Mouse (Mus musculus) T-helper 1 cell (primary cell): ENCODE data around the gene Astl.

Source experiments
- in situ Hi-C: fragments of 300-600 bp; cut with MboI, MseI; formaldehyde crosslinking; loops from one replicate; pipeline ENCODE4 v1.15.1; 2025; ENCODE audit warnings: high pct_unique_total_duplicates

Astl gene

GRCm38 (mm10) chr2:127363282-127363652, 24.8 kb downstream of the Astl start:
- in situ Hi-C loops = no loop called here

GRCm38 (mm10) chr2:127363696-127364095, 25.3 kb downstream of the Astl start:
- in situ Hi-C loops = no loop called here

- in situ Hi-C loops = no loop called here
These were observed 26.0 kb downstream of the Astl start for GRCm38 (mm10) chr2:127364452-127364851.

- in situ Hi-C loops = no loop called here
These were observed 28.8 kb downstream of the Astl start for GRCm38 (mm10) chr2:127367126-127367820.

GRCm38 (mm10) chr2:127369703-127370376, 31.4 kb downstream of the Astl start:
- in situ Hi-C loops = no loop called here

GRCm38 (mm10) chr2:127370561-127371483, 32.4 kb downstream of the Astl start:
- in situ Hi-C loops = no loop called here

- in situ Hi-C loops = no loop called here
These were observed 33.0 kb downstream of the Astl start for GRCm38 (mm10) chr2:127371484-127371861.

GRCm38 (mm10) chr2:127372082-127372481, 33.6 kb downstream of the Astl start:
- in situ Hi-C loops = no loop called here

- in situ Hi-C loops = no loop called here
These were observed 35.7 kb downstream of the Astl start for GRCm38 (mm10) chr2:127374131-127374530.

GRCm38 (mm10) chr2:127375087-127375486, 36.6 kb downstream of the Astl start:
- in situ Hi-C loops = loop anchor here (25.0 kb wide), 1 partner anchor 1362 kb away; no protein-coding TSS in a partner anchor

GRCm38 (mm10) chr2:127375759-127376341, 37.4 kb downstream of the Astl start:
- in situ Hi-C loops = loop anchor here (25.0 kb wide), 1 partner anchor 1361 kb away; no protein-coding TSS in a partner anchor

GRCm38 (mm10) chr2:127376423-127377051, 38.1 kb downstream of the Astl start:
- in situ Hi-C loops = loop anchor here (25.0 kb wide), 1 partner anchor 1361 kb away; no protein-coding TSS in a partner anchor

GRCm38 (mm10) chr2:127377942-127378610, 39.6 kb downstream of the Astl start:
- in situ Hi-C loops = loop anchor here (25.0 kb wide), 1 partner anchor 1359 kb away; no protein-coding TSS in a partner anchor

- in situ Hi-C loops = loop anchor here (25.0 kb wide), 1 partner anchor 1359 kb away; no protein-coding TSS in a partner anchor
These were observed 40.2 kb downstream of the Astl start for GRCm38 (mm10) chr2:127378611-127378990.

- in situ Hi-C loops = loop anchor here (25.0 kb wide), 1 partner anchor 1358 kb away; no protein-coding TSS in a partner anchor
These were observed 40.8 kb downstream of the Astl start for GRCm38 (mm10) chr2:127379250-127379649.

- in situ Hi-C loops = loop anchor here (25.0 kb wide), 1 partner anchor 1353 kb away; no protein-coding TSS in a partner anchor
These were observed 45.4 kb downstream of the Astl start for GRCm38 (mm10) chr2:127383881-127384280.

GRCm38 (mm10) chr2:127387521-127387920, 49.1 kb downstream of the Astl start:
- in situ Hi-C loops = loop anchor here (25.0 kb wide), 1 partner anchor 1350 kb away; no protein-coding TSS in a partner anchor

- in situ Hi-C loops = loop anchor here (25.0 kb wide), 1 partner anchor 1347 kb away; no protein-coding TSS in a partner anchor
These were observed 51.9 kb downstream of the Astl start for GRCm38 (mm10) chr2:127390352-127390751.

- in situ Hi-C loops = loop anchor here (25.0 kb wide), 1 partner anchor 1346 kb away; no protein-coding TSS in a partner anchor
These were observed 52.4 kb downstream of the Astl start for GRCm38 (mm10) chr2:127390846-127391245.

- in situ Hi-C loops = loop anchor here (25.0 kb wide), 1 partner anchor 1346 kb away; no protein-coding TSS in a partner anchor
These were observed 52.9 kb downstream of the Astl start for GRCm38 (mm10) chr2:127391323-127391722.
